Mouse (Mus musculus) olfactory bulb, adult 2 months (tissue): Measurements from ENCODE around the gene Gypa.

Experiments
- CTCF ChIP-seq: fragments of 200-500 bp; IDR thresholded peaks from 2 replicates; pipeline ENCODE4 v1.5.1; 2012; ENCODE audit warnings: low read depth, mild to moderate bottlenecking, low read length, moderate library complexity; ENCODE audit not compliant: insufficient read depth
- POLR2A ChIP-seq: fragments of 200-500 bp; IDR thresholded peaks from 2 replicates; pipeline ENCODE4 v1.6.1; 2012; ENCODE audit warnings: mild to moderate bottlenecking, low read depth, low read length, moderate library complexity; ENCODE audit not compliant: insufficient read depth

GRCm38 (mm10) chr8:80478156-80478555 lies 15.4 kb upstream of the Gypa start:
- TF ChIP-seq POLR2A (no peak), CTCF (no peak)
